Mouse (Mus musculus): ENCODE data around the gene Gm42688.

DNA sequence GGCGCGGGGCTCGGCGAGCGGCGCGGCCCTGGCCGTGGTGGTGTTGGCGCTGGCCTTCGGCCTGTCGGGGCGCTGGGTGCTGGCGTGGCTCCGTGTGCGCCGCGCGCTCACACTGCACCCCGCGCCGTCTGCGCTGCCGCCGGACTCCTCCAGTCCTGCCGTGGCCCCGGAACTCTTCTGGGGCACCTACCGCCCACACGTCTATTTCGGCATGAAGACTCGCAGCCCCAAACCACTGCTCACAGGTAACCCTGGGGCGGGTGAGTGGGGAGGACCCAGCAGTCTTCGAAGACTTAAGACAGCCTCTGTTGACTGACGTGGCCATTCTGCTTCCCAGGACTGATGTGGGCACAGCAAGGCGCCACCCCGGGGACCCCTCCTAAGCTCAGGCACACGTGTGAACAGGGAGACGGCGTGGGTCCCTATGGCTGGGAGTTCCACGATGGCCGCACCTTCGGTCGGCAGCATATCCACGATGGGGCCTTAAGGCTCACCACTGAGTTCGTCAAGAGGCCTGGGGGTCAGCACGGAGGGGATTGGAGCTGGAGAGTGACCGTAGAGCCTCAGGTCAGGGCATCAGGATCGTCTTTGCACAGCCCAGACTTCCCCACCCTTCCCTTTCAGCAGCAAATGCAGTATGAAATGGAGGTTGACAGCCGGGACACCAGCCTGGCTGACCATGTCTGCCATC is 14.4 kb downstream of the Gm42688 start:
- TF ChIP-seq CTCF (IDR thresholded peaks at IDR 0.05; ENCODE audit: extremely low read depth, insufficient read length, insufficient replicate concordance, low read depth, low read length) (no peak), POLR2A (IDR thresholded peaks at IDR 0.05; ENCODE audit: low read depth, low read length) (no peak)
